Mouse (Mus musculus) embryo, embryonic 11 days (tissue): ENCODE measurements around the gene Macrod2.
A peak's percentile ranks its signal among the peaks of the same experiment; 100 is the strongest.

Source experiments
- DNase-seq: peaks from one replicate; pipeline ENCODE4 v3.0.0-alpha.2; 2015

Macrod2 gene

DNA sequence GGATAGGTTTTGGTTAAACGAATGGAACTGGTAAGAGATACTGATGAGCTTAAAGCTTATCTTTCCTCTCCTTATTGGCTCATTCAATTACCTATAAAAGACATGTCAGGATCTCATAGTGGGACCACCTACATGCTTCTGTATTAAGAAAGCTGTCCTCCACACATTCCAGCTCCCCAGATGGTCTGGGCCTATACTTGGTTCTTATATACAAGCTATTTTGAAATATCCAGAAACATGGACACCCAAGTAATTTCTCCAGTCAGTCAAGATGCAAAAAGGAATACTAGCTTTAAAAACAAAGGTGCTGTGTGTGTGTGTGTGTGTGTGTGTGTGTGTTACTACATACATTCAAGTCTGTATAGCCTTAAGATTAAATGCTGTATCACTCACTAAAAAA, 833.7 kb downstream of the Macrod2 start:
- DNase-seq = no peak

DNA sequence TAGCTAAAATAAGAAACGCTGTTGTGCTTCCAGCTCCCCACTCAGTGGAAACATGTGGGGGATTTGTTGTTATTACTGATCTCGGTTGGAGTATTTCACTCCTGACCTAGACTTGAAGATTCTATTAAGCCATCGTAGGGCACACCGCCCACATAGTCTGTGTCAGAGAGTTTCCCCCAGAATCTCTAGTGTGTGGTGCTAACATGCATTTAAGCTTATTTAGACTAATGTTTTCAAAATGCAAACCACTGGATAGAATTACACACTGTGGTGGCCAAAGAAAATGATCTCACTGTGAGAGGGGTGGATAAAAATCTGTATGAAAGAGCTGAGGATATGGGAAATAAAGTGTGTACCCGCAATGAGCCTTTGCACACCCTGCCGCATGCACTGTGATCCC, 834.7 kb downstream of the Macrod2 start:
- DNase-seq = no peak

DNA sequence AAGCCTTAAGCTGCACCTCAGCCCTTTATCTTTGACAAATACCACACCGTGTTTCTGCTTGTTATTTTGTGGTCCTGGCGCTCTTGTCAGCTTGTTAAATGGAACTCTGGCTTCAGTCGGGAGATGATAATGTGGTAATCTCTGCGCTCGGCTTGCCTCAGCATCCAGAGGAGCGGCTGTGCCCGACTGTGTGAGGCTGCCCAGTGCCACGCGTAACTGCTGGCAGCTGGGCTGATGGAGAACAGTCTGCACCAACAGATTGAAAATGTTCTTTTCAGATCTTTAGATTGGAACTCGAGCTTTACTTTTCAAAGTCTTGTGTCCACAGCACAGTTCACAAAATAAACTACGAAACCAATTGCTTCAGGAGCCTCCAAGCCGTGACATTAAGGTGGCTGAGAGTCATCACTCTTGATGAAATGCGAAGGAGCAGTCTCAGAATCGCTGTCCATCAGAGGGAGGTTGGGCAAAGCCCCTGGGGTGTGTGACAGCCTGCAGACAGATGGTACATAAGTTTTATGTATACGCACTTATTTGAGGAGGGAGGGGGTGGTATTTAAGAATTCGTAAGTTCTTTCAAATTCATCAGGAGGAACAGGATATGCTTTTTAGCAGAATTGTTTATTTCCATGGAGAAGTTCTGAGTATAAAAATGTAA, 836.0 kb downstream of the Macrod2 start:
- DNase-seq = peak; percentile 45

DNA sequence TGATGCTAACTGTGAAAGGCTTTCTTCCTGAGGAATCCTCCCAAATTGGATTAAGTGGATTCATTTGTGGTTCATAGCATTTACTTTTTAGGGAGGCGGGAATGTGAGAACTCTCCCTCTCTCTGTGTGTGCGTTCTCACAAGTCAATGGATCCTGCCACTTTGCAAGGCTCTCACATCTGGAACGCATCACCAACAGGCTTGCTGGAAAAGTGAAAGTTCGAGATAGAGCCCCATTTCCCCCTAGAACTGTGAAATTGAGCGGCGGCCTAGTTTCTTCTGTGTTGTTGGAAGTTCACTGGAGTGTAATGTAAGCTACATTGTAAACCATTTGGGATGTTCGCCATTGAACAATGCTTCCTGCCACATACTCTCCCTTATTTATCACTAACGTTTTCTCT, 839.2 kb downstream of the Macrod2 start:
- peak; percentile 80 for DNase-seq

DNA sequence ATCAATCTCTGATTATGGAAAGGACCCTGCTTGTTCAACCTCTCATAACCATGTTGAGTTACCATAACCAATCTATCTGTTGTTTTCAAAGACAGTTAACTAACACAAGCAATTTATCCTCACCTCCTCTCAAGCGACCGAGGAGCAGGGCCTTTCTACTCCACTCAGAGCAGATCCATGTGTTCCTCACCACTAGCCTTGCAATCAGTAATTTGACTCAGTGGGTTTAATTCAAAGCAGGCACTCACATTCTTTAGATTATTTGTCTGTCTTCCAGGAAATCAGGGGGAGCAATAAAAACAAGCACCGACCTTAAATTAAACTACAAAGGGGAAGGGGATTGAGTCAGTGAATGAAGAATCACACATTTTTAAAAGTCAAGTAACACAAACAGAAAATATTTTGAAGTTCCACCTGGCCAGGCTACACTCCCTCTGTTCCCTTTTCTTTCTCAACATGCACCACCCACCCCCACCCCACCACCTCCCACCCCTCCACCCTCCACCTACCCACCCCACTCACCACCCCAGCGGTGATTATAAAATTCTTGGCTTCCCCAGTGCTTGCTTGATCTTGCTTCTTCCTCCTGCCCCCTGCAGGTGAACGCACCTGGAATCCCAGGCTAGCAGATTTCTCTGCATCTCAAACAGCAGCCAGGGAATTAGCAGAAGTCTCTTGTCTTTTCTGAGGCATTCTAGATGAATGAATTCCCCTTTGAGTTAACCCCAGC, 839.8 kb downstream of the Macrod2 start:
- peak; percentile 46 for DNase-seq

DNA sequence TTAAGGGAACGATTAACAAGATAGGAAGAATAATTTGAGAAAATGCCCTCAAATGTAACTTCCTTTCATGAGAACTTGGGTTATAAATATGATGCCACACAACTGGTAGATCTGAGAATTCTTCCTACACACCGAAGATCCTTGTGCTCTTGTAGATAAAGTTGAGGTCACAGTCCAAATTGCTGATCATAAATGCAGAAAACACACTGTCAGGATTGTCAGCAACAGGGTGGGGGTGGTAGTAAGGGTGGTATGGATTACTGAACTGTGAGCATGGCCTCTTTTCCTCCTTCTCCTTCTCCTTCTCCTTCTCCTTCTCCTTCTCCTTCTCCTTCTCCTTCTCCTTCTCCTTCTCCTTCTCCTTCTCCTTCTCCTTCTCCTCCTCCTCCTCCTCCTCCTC, 852.6 kb downstream of the Macrod2 start:
- DNase-seq = no peak

DNA sequence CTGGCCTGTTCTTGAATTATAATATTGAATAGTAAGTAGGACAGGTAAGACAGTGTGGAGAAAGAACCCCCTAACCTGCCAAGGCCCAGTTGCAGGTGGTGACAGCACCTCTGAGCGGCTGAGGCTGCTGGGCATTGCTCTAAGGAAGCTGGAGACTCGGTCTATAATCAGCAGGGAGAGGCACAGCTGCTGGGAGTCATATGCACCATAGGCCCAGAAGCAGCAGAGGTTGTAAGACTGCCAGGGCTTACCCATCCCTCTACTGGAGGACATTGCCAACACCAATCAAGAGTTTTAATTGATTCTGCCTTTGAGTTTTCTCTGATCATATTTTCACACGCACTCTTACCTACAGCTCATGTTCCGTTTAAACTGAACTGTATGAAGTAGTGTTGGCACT, 869.5 kb downstream of the Macrod2 start:
- DNase-seq = no peak

DNA sequence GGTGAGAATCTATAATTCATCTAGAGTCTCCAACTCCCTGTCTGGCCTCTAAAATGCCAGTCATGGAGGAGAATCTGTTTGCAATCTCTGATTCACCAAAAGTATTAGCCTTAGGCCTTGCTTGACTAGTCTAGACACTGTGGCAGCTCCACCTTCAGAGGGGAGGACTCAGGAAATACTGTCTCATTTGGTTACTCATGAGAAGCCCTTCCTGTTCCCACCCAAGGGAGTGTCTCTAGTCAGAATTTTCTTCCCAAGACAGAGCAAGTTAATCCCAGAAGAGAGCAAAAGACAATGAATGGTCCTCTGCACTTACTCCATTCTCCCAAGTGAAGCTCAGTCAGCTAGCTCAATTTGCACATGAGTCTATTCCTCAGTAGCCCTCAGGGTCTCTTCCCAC, 871.5 kb downstream of the Macrod2 start:
- DNase-seq = no peak

DNA sequence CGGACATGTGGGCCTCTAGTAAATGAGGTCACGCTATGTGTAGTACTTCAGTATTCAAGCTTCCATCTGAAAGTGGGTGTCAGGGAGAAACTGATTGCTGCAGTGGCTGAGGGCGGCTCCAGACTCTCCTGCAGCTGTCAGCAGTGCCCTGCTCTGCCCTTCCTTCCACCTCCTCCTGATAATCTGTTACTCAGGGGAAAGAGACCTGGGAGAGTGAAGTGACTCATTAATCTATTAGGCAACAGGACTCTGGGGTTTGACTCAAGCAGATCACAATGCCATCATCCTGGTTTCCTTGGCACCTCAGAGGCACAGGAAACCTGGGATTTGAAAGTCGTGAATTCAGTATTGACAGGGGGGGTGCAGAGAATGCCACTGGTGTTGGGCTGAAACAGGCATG, 876.4 kb downstream of the Macrod2 start:
- DNase-seq = peak; percentile 14

DNA sequence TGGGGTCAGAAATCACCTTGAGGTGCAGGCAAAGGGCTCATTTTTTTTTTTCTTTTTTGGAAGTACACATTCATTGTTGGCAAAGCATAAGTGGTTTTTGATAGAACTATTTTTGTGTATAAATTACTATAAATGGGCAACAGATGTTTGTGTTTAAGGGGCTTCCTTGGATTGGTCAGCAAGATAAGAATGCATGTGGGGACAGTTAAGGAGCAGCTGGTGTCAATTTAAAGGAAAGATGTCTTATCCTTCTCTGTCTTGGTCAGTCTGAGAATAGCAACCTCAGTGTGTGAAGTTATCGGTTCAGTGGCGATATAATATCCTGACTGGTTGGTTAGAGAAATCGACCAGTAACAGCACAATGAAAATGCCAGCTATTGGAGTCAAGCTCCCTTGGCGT, 877.9 kb downstream of the Macrod2 start:
- DNase-seq = peak; percentile 57

DNA sequence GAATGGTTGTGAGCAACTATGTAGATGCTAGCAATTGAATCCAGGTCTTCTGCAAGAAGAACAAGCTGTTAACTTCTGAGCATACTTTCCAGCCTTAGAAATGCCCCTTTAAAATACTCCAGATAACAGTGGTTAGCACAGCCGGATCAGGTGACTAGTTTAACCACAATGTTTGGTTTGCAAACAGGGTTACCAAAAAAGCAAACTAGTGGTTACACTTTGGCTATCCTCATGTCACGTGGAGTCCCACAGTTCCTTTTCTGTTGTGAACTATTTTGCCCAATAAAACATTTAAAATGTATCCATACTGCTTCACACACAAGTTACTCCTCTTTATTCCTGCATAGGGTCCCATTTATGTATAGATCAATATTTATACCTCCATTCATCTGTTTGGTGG, 879.2 kb downstream of the Macrod2 start:
- DNase-seq = no peak

DNA sequence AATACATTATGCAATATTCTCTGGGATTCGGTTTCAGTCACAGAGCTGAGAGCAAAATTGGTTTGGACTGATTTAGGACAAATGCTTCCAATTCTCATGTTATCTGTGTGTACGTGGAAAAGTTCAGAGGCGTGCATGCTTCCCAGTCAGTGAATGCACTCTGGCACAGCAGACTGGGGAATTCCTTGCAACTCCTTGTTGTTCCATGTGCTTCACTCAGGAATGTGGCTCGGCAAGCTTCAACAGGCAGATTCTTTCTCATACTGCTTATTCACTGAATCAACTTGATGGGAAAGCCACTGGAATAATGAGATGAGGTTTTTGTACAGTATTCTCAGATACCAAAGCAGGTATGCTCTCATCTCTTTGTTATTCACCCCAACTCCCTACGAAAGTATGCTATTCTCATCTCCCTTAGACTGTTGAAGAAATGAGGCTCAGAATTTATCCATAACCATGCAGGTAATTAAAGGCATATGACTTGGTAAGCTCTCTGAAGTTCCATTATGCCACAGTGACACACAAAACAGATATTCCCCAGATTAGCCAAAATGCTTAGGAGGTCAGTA, 884.1 kb downstream of the Macrod2 start:
- DNase-seq = peak; percentile 42

DNA sequence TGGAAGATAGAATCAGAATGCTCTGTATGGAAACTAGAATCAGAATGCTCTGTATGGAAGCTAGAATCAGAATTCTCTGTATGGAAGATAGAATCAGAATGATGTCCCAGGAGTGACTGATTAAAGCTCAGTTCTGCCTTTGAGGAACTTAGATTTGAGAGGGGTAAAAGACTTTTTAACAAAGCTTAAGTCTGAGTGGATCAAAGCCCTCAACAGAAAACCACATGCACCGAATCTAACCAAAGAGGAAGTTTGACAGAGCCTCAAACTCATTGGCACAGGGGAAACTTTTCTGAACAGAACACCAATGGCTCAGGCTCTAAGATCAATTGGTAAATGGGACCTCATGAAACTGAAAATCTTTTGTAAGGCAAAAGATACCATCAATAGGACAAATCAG, 885.7 kb downstream of the Macrod2 start:
- DNase-seq = no peak

DNA sequence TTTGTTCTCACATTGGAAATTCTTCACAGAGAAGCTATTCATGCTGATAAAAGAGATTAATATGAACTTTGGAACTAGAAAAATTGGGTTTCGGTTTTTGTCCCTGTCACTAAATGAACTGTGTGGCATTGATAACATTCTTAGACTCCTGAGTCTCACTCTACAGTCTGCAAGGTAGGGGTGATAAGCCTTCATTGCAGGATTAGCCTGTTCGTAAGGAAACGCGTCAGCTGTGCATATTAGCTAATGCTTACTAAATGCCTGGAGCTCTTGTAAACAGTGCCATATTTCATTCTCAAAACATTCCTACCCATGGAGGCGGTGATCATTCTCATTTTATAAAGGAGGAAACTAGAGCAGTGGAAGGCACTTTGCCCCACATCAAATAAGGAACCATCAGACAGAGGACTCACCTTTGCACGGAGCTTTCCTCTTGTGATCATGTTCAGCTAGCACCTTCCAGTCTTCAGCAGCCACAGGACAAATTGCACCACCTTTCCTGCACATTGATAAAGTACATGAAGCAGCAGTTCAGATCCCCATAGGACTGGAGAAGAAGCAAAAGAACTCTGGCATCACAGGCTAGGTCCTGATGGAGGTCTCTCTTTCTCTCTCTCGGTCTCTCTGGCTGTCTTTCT, 891.1 kb downstream of the Macrod2 start:
- DNase-seq = no peak

DNA sequence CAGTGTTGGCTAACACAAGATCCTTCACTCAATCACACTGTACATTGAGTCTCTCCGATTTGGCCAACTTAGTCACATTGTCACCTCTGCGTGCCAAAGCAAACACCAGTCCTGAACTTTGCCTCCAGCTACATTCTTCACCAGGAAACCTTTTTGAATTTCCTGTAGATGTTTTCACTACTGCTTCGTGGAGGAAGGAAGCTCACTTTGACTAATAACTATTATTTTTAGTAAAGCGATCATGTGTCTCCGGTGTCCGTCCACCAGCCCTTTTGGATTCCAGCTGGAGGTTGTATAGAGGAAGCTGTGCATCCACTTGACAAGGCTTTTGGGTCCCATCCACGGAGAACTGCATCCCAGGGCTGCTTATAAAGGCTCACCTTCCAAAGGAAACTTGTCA, 893.4 kb downstream of the Macrod2 start:
- DNase-seq = no peak

DNA sequence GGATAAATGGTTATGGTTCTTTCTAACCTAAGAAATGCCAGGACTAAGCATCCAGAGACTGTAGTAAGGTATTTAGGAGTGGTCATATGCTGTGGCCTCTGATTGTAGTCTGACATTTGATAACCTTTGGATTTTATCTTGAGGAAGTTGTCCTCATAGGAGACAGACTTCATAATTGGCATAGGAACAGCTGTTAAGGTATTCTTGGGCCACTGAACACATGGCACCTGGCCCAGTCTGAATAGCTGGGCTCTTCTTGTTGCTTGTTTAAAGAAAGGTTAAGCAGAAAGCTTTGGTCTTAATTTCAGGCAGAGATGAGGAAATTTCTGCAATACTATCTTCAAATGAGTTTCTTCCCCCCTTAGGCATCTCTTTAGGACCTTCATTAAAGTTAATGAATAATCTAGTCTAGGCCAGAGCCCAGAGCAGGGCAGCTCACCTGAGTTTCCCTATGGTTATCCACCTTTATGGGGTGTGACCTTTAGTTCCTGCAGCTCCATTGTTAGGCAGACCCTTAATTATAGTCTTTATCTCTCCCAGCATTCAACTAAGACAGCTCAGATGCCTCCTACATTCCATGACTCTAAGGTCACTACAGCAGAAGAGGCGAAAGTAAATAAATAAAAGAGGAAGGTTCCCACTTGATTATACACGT, 894.1 kb downstream of the Macrod2 start:
- no peak for DNase-seq

DNA sequence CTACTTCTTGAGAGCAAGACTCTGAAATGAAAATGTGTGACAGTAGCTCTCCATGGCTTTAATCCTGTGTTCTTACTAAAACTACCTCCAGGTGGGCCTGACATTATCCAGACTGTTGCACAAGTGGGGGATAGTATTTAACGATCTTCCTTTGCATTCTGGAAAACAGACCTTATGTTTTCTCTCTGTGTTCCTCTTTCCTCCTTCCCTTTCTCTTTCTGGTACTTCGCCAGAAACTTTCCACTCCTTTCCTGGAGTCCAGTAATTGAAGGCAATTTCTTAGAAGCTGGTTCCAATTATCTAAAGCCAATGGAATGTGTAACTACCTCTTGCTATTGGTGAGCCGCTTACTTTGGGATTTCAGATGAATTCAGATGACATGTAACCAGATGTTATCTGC, 897.7 kb downstream of the Macrod2 start:
- DNase-seq = peak; percentile 70

DNA sequence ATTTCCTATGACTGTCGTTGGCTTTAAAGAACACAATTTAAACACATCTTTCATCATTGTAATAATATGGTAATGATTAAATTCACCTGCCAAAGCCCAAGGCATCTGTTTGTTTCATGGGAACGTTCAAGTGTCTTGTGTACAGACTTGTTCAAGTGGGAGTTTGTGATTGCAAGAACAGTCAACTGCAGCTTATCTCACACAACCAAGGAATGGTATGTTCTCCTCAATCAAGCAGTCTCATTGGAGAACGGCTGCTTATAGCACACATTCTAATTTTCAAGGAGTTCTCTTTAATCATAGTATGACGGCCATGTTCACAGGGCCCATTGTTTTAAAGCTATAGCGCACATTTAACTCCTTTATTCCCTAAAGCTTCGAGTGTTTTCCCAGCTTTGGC, 904.1 kb downstream of the Macrod2 start:
- no peak for DNase-seq

DNA sequence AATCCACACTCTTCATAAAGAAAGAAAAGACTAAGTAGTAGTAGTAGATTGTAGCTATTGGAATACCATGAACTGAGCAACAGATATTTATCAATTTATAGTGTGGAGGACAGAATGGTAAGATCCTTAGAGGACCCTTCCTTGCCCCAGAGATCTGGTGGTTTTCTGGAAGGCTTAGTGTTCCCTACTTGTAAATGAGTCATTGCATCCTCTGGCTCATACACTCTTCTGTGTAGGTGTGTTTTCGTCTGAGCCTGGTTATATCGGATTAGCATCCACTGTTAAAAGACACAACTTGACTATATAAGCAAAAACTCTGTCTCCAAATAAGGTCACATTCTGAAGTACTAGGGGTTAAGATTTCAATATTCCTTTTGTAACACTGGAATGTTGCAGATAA, 905.9 kb downstream of the Macrod2 start:
- DNase-seq = no peak

DNA sequence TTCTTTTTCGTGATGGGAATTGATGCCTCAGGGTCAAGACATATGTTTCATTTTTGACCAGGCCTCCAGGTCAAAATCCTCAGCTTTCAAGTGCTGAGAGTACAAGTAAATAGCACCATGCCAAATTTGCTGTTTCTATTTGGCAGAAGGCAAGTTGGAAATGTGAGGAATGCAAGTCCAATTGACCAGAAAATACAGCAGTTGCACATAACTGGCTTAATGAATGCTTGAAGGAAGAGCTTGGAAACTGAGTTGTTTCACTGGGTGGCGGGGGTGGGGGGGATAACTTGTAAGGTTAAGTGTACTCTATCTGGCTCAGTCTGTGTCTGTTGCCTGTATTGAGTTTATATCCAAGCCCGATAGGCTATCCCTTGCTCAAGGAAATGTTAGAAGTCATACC, 913.3 kb downstream of the Macrod2 start:
- no peak for DNase-seq

DNA sequence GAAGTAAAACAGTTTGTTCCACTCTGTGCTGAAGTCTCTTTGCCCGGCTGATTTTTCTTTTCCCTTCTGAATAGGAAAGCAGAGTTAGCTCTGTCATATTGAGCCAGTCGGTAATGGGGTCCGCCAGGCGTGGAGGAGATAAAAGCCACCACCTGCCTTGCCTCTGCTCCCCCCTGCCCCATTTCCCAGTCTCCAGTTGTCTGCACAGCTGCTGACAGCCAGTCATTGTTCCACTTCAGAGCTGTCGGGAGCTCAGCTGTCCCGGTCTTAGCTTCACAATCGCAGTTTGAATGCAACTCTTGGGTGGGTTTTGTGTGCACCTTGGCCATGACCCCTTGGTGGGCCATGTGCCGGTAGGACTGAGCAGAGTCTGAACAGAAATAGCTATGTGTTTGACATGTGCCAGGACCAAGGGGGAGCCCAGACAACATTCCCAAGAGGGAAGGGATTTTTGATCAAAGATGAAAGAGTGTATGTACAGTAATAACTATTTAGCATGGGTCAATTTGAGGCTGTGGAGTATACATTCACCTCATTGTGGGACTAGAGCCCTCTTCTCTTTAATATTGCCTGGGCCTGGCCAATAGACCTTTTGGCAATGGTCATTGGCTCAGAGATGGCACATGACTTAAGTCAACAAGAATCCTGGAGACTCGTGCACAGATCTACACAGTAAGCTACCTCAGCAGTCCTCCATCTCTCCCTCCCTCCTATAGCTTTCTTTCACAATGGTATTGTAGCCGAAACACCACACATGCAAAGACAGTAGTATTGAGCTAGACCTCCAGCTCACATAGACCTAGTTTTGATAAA, 917.2 kb downstream of the Macrod2 start:
- DNase-seq = peak; percentile 54

DNA sequence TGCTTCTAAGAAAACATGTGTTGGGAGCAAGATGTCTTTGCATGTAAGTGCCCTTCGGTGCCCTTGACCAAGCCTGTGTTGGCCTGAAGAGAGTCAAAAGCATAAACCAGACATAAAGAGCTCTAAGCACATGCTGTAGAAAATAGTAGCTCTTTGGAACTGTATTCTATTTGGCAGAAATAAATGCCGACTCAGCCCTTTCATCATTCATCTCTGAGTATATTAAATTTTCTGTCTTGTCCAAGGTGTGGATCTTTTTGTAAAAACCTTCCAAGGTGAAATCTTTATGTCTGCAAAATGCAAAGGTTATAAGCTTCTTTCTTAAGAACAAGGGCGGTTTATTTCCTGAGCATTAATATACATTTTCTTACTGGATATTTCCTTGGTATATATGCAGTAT, 920.2 kb downstream of the Macrod2 start:
- no peak for DNase-seq
